Mouse (Mus musculus) layer of hippocampus, postnatal 36 days (tissue): Measurements from ENCODE around the gene Gm5640. TPM values are rescaled to one million over a fixed set of nuclear protein-coding genes. Genes with fewer than 3 reads are reported as not detected.
"Not testable (repeated sequence)": the region's sequence is repeated elsewhere in the genome, so short reads cannot be mapped to it uniquely, and the experiment has no call there.

ENCODE experiments used
- DNase-seq, 2 experiments: peaks; one replicate each; pipeline ENCODE4 v3.0.0; 2022
- total RNA-seq, 2 experiments: library from RNA; stranded (reverse); gene quantifications; 2 replicates each; pipeline ENCODE4 v1.2.3; 2021

Gm5640 gene
- total RNA-seq, result under 1 TPM; 0.52 to 0.53 TPM

- peak in 1 of 2 experiments; percentile 9 for DNase-seq
Observed at GRCm38 (mm10) chrX:74645466-74646323, at the start of gene Gm5640. Gm5640 (minus strand) TSS chrX:74645635.

DNA sequence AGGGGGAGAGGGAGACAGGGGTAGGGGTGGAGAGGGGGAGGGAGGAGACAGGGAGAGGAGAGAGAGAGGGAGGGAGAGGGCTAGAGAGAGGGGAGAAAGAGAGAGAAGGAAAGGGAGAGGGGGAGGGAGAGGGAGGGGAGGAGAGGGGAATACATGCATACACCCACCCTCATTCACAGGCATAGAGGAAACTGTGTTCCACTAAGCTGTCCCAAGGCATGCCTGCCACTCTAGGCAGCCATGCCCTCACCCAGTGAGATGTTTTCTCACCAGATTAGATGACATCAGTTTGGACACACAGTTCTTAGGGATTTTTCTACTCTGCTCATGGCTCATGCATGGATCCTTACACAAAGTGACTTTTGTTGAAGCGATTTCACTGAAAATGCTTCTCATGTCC, 958 bp upstream of the Gm5640 start:
- not testable (repeated sequence) for DNase-seq

DNA sequence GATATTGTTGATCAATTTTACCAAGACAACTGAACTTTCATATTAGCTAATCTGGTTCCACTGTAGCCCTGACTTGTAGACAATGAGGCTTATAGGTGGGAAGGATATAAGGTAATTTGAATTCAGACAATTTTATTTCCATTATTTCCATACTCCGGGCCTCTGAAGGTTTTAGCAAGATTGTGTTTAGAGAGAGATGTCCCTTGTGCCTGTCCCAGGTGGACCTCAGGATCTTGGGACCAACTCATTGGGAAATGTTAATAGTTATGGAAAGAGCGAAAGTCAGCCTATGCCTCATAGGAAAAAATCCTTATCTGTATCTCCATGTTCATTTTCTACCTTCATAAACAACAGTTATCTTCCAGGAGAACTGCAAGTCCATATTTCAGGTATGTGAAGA, 53.1 kb downstream of the Gm5640 start, which contains the start of gene Olfr1325:
TSS of gene Olfr1325 (plus strand) at position 301 of the 400 bp plus-strand sequence.
- DNase-seq, result no peak

Other genes starting within 250 kb of the Gm5640 start
- 10 to 100 TPM; 24.9 to 29.5 TPM for gene G6pdx, start 216.4 kb downstream of the Gm5640 start, total RNA-seq
- not detected for gene Gm6880, start 164.2 kb downstream of the Gm5640 start, total RNA-seq
- gene Olfr1326-ps1, start 70.7 kb downstream of the Gm5640 start, total RNA-seq, result not detected
- not detected for gene Olfr1325, start 53.0 kb downstream of the Gm5640 start, total RNA-seq
- not detected for gene Gm6890, start 95.3 kb upstream of the Gm5640 start, total RNA-seq
- under 1 TPM in 1 of 2 experiments, not detected in 1; 0.56 TPM for gene Gm5936, start 191.6 kb upstream of the Gm5640 start, total RNA-seq